Mouse (Mus musculus) thymus, adult 2 months (tissue): ENCODE data around the gene Vax1.

Experiments
- CTCF ChIP-seq: fragments of 200-500 bp; IDR thresholded peaks from 2 replicates; pipeline ENCODE4 v1.5.1; 2012; ENCODE audit warnings: mild to moderate bottlenecking, control low read depth, low read length, moderate library complexity, borderline replicate concordance; ENCODE audit not compliant: control insufficient read depth, poor library complexity, insufficient read depth; ENCODE audit errors: extremely low read depth
- POLR2A ChIP-seq: fragments of 200-500 bp; IDR thresholded peaks from 2 replicates; pipeline ENCODE4 v1.6.1; 2012; ENCODE audit warnings: mild to moderate bottlenecking, low read length, control low read depth, moderate library complexity; ENCODE audit not compliant: control insufficient read depth, poor library complexity, insufficient read depth; ENCODE audit errors: extremely low read depth

DNA sequence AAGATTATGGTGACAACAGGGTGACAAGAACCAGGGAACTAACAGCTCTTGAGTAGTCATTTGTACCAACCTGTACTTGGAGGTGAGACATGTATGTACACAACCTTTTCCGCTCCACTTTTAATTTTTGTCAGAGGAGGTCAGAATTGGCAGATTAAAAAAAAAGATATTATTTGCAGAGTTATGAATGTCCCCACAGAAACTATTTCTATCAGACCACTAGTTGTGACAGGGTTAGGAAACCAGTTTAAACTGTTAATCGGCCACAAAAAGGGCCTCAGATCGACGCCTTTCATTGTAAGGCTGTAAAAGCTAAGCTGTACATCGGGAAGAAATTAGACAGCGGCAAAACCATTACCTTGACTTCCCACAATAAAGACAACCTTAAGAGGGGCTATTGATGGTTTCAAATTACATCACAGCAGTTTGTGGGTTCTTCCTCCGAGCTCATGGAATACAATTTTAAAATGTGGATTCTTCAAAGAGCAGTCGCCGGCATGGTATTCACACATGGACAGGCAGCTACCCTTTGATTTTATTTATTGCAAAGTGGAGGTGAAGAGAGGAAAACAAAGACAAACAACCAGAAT is 25.4 kb upstream of the Vax1 start:
- TF ChIP-seq CTCF (no peak), POLR2A (no peak)
